Mouse (Mus musculus) forebrain, postnatal 0 days (tissue): ENCODE results near the gene Aym1. TPM values are rescaled to one million over a fixed set of nuclear protein-coding genes. Genes with fewer than 3 reads are reported as not detected.

Source experiments
- ATAC-seq: fragments of 200-750 bp; cut with Nextera tagmentation; 2 replicates; pipeline ENCODE4 v1.8.0; 2017; ENCODE audit warnings: mild to moderate bottlenecking, moderate library complexity
- DNase-seq: peaks from one replicate; pipeline ENCODE4 v3.0.0-alpha.2; 2015
- H3K27ac ChIP-seq: fragments of 300-500 bp; sonication (generic); 2 replicates; pipeline ENCODE4 v1.5.1; 2014; ENCODE audit warnings: low read depth, mild to moderate bottlenecking, antibody characterized with exemption, low read length, moderate library complexity, mixed read lengths
- H3K27me3 ChIP-seq: fragments of 300-500 bp; sonication (generic); 2 replicates; pipeline ENCODE4 v1.6.1; 2014; ENCODE audit warnings: mild to moderate bottlenecking, low read length, mixed read lengths; ENCODE audit not compliant: insufficient read depth
- H3K36me3 ChIP-seq: fragments of 300-500 bp; sonication (generic); 2 replicates; pipeline ENCODE4 v1.6.1; 2014; ENCODE audit warnings: mild to moderate bottlenecking, moderate library complexity; ENCODE audit not compliant: insufficient read depth
- H3K4me1 ChIP-seq: fragments of 300-500 bp; sonication (generic); 2 replicates; pipeline ENCODE4 v1.6.1; 2014; ENCODE audit warnings: antibody characterized with exemption; ENCODE audit not compliant: insufficient read depth
- H3K4me2 ChIP-seq: fragments of 300-500 bp; sonication (generic); 2 replicates; pipeline ENCODE4 v1.6.1; 2014; ENCODE audit warnings: low read depth, mild to moderate bottlenecking, moderate library complexity
- H3K4me3 ChIP-seq: fragments of 300-500 bp; sonication (generic); 2 replicates; pipeline ENCODE4 v1.5.1; 2014; ENCODE audit warnings: low read depth, low read length, mixed read lengths
- H3K9ac ChIP-seq: fragments of 300-500 bp; sonication (generic); 2 replicates; pipeline ENCODE4 v1.6.1; 2014; ENCODE audit warnings: mild to moderate bottlenecking
- H3K9me3 ChIP-seq: fragments of 300-500 bp; sonication (generic); 2 replicates; pipeline ENCODE4 v1.6.1; 2016; ENCODE audit warnings: low read length
- CTCF ChIP-seq: sonication (generic); IDR thresholded peaks from 2 replicates; pipeline ENCODE4 v1.5.1; 2016; ENCODE audit warnings: antibody characterized with exemption, control low read depth, low read depth
- WGBS: fragments of 180-500 bp; shearing (Covaris S2); extraction: QIAGEN DNeasy Blood & Tissue Kit; methylation state at CpG from one replicate; pipeline ENCODE4 v1.1.7; 2014; 5-methylcytosine and 5-hydroxymethylcytosine counted together
- microRNA-seq, 2 experiments: library from miRNA; unstranded; fragments of <30 nt; microRNA quantifications; one replicate each; pipeline ENCODE4; 2016
- polyA plus RNA-seq: library from polyadenylated mRNA; unstranded; fragments of >200 nt; fragmentation: Nextera tagmentation; extraction: Ambion mirVana; gene quantifications from 2 replicates; pipeline ENCODE4 v1.2.1, GENCODE M21; 2015
- total RNA-seq: library from RNA; depleted of rRNA; stranded (reverse); fragments of >200 nt; gene quantifications from 2 replicates; pipeline ENCODE4 v1.2.3, GENCODE M21; 2014; rRNA removed

Gene Aym1
- total and polyA plus RNA-seq, 2 experiments from 2014 or later, result not detected

DNA sequence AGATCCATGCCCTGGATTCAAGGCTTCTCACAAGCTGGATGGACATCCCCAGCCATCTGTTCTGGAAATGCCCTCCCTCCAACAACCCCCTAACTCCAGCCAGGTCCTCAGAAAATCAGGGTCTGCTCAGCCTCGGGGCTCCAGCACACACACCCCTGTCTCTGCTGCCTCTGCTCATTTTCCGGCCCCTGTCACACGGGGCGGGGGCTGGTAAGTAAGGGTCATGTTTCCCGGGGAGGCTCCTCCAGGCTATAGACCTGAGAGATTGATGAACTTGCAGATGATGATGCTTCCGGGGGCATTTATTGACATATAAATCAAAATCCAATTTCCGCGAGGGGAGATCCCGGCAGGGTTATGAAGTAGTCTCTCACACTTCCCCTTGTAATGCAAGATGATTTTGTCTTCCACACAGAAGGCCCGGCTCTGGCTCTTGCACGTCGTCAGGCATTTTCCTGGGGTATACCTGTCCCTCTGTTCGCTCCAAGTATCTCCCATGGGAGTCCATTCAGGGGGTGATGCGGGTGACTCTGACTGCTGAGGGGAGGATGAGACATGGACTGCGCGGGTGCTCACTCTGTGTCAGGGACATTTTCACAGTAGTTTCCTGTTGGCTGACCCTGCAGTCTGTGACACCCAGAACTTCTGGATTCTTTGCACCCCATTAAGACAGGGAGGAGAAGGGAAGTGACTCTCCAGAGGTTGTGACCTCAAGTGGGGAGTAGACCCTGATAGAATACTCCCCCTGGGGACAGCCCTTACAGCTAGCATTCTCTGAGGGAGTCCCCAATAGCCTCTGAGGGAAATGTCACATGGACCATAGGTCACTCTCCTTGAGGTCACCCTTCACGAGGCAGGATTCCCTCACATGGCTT lies 40.6 kb downstream of the Aym1 start:
- H3K36me3 ChIP-seq, result no peaks in the 10 kb centered on the region
- no peak overlapping the region for H3K9ac ChIP-seq
- H3K27me3 ChIP-seq, result no peaks in the 10 kb centered on the region
- 0 out of 2 replicates have a peak, but pooled peaks cover 4% of the 10 kb centered on the region for H3K4me1 ChIP-seq
- 85% methylated on average over 17 of the region's 17 CpGs for WGBS
- peak overlapping the region; percentile 66; the same call in 1 of the 2 replicates for H3K27ac ChIP-seq
- H3K4me3 ChIP-seq, result no peak overlapping the region
- H3K4me2 ChIP-seq, result no peak overlapping the region
- ATAC-seq, result no peak
- H3K9me3 ChIP-seq, result no peaks in the 10 kb centered on the region
- no peak for TF ChIP-seq CTCF
- no peak for DNase-seq

DNA sequence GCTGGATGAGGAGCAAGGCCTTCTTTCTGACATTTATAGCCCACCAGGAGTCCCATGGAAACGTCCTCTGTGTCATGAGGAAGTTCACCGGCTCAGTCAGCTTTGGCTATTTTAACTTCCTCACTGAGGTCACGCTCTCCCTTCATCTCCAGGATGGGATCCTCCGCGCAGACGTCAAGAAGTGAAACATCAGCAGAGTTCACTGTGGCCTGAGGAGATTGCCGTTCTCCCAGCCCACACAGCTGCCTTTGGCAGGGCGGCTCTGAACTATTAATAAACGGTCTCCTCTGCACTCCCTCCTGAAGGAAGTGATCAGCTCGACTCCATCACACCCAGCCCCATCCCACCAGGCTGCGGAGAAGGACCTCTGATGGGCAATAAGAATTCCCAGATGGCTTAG lies 45.6 kb downstream of the Aym1 start:
- ATAC-seq, result no peak
- Histone ChIP-seq H3K9ac (no peak overlapping the region), H3K36me3 (no peaks in the 10 kb centered on the region), H3K9me3 (no peaks in the 10 kb centered on the region), H3K27ac (no peak overlapping the region), H3K4me3 (no peak overlapping the region), H3K4me1 (0 out of 2 replicates have a peak, but pooled peaks cover 4% of the 10 kb centered on the region), H3K4me2 (no peak overlapping the region), H3K27me3 (no peaks in the 10 kb centered on the region)
- TF ChIP-seq CTCF, result no peak
- no peak for DNase-seq
- 75% methylated on average over 11 of the region's 11 CpGs for WGBS

DNA sequence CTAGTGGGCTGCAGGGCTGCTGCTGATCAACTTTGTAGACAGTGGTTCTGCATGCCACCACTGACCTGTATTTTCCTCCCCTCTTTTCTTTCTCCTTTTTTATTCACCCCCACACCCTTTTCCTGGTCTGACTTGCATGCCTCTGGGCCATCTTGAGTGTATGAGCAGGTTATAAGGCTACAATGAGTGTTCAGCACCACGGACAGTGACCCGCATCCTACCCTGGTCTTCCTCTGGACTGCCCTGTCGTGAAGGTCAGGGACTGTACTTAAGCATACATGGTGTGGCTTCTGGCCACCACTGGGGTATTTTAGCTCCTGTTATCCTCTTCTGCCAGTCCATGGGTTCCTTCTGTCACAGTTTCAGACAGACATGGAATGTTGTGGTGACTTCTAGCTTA lies 50.3 kb downstream of the Aym1 start:
- 6% methylated on average over 3 of the region's 3 CpGs for WGBS
- Histone ChIP-seq H3K4me3 (no peak overlapping the region), H3K4me2 (no peak overlapping the region), H3K27me3 (no peaks in the 10 kb centered on the region), H3K9me3 (no peaks in the 10 kb centered on the region), H3K27ac (no peak overlapping the region), H3K9ac (no peak overlapping the region), H3K4me1 (peaks cover 16% of the 10 kb centered on the region; the same call in 1 of the 2 replicates), H3K36me3 (no peaks in the 10 kb centered on the region)
- DNase-seq (no peak), ATAC-seq (no peak)
- no peak for TF ChIP-seq CTCF

Small RNA genes lying within 50 kb of the gene (microRNA-seq; reads per million reads assigned to microRNA genes)
- gene Mir7229 (0 reads per million in 2 experiments), gene Mir7230 (0 reads per million in 2 experiments)

Other genes starting within 250 kb of the Aym1 start
- 9.2 and 10.9 TPM in 2 replicates for gene 2900026A02Rik, start 136.1 kb upstream of the Aym1 start, total RNA-seq
- gene 2900026A02Rik, start 136.1 kb upstream of the Aym1 start, polyA plus RNA-seq, result 2.7 and 3.3 TPM in 2 replicates
- gene Tmem211, start 130.4 kb upstream of the Aym1 start, total RNA-seq, result not detected in 2 replicates
- gene Tmem211, start 130.4 kb upstream of the Aym1 start, polyA plus RNA-seq, result not detected in 2 replicates
- 42.0 and 48.7 TPM in 2 replicates for gene Sgsm1, start 46.5 kb upstream of the Aym1 start, total RNA-seq
- 10.1 and 16.5 TPM in 2 replicates for gene Sgsm1, start 46.5 kb upstream of the Aym1 start, polyA plus RNA-seq
- 24.4 and 25.1 TPM in 2 replicates for gene Wscd2, start 133.0 kb downstream of the Aym1 start, total RNA-seq
- gene Wscd2, start 133.0 kb downstream of the Aym1 start, polyA plus RNA-seq, result 8.1 and 10.2 TPM in 2 replicates